Mouse (Mus musculus): ENCODE measurements around the gene Gm29776. TPM values are rescaled to one million over a fixed set of nuclear protein-coding genes. Genes with fewer than 3 reads are reported as not detected.

Gm29776 gene
- total and polyA plus RNA-seq, 3 experiments, result not detected

- Histone ChIP-seq H3K4me3 (replicated peaks in 1 of 3; ENCODE audit: low read depth in 2 of 3, low read length in 2 of 3, poor library complexity in 1 of 3) (no peak overlapping the region), H3K4me1 (ENCODE audit: control insufficient read depth in 1 of 2, insufficient read depth in 2 of 2) (peaks cover under 1 to 7% of the 10 kb centered on the region in 2 experiments; a peak in 3 of 4 replicates), H3K79me2 (replicated peaks; ENCODE audit: control insufficient read depth, extremely low read depth, insufficient read depth, poor library complexity, severe bottlenecking) (no peaks in the 10 kb centered on the region), H3K4me2 (ENCODE audit: insufficient read depth, low read depth, poor library complexity, severe bottlenecking) (no peak overlapping the region), H3K9me3 (replicated peaks; ENCODE audit: low read length) (no peaks in the 10 kb centered on the region), H3K27ac (ENCODE audit: insufficient read depth, low read depth) (no peak overlapping the region), H3K9ac (ENCODE audit: insufficient read depth, low read depth) (no peak overlapping the region), H3K36me3 (replicated peaks in 1 of 2; ENCODE audit: control insufficient read depth in 1 of 2, insufficient read depth in 1 of 2, low read length in 1 of 2) (no peaks in the 10 kb centered on the region), H3K27me3 (replicated peaks) (peaks cover 1% of the 10 kb centered on the region)
- in situ Hi-C loops (cut with MboI; ENCODE audit: low pct_ligation_motif_present, low pct_unique_long_range_greater_than_20kb, low sequenced_read_pairs) (no loop called here), dilution Hi-C loops (cut with MboI; ENCODE audit: extremely low pct_ligation_motif_present, extremely low pct_unique_long_range_greater_than_20kb, low sequenced_read_pairs) (no loop called here)
- no peak for DNase-seq (ENCODE audit: extremely low read depth)
- TF ChIP-seq CHD2 (IDR thresholded peaks at IDR 0.05; ENCODE audit: low read length), result no peak
- TF ChIP-seq ZMIZ1 (IDR thresholded peaks at IDR 0.05; ENCODE audit: low read depth, low read length), result no peak
- TF ChIP-seq JUN (IDR thresholded peaks at IDR 0.05; ENCODE audit: insufficient read depth, low read depth, low read length), result no peak
- no peak for TF ChIP-seq TCF12 (IDR thresholded peaks at IDR 0.05; ENCODE audit: low read depth, low read length)
- TF ChIP-seq IRF4 (IDR thresholded peaks at IDR 0.05; ENCODE audit: low read depth, low read length), result no peak
- TF ChIP-seq POLR2AphosphoS2 (IDR thresholded peaks at IDR 0.05; ENCODE audit: low read depth, low read length), result no peak
- TF ChIP-seq MAZ (IDR thresholded peaks at IDR 0.05; ENCODE audit: low read depth, low read length), result no peak
- TF ChIP-seq BHLHE40 (IDR thresholded peaks at IDR 0.05; ENCODE audit: low read depth, low read length), result no peak
- TF ChIP-seq HCFC1 (IDR thresholded peaks at IDR 0.05; ENCODE audit: low read depth, low read length), result no peak
- TF ChIP-seq MEF2A (IDR thresholded peaks at IDR 0.05; ENCODE audit: borderline replicate concordance, low read depth, low read length), result no peak
- no peak for TF ChIP-seq NRF1 (IDR thresholded peaks at IDR 0.05; ENCODE audit: low read depth, low read length)
- TF ChIP-seq PAX5 (IDR thresholded peaks at IDR 0.05; ENCODE audit: low read length), result no peak
- no peak for TF ChIP-seq RCOR1 (conservative IDR thresholded peaks at IDR 0.05; ENCODE audit: low read depth, low read length)
- TF ChIP-seq JUND (conservative IDR thresholded peaks at IDR 0.05; ENCODE audit: low read depth, low read length), result no peak
- TF ChIP-seq SIN3A (IDR thresholded peaks at IDR 0.05; ENCODE audit: low read length), result no peak
- TF ChIP-seq NELFE (IDR thresholded peaks at IDR 0.05; ENCODE audit: low read depth, low read length), result no peak
- TF ChIP-seq ZC3H11A (IDR thresholded peaks at IDR 0.05; ENCODE audit: low read depth, low read length), result no peak
- TF ChIP-seq MXI1 (IDR thresholded peaks at IDR 0.05; ENCODE audit: low read depth, low read length), result no peak
These were observed 33.6 kb upstream of the Gm29776 start for GRCm38 (mm10) chr14:54732206-54732605.

GRCm38 (mm10) chr14:54730305-54730704 lies 31.7 kb upstream of the Gm29776 start:
- H3K9ac ChIP-seq (ENCODE audit: insufficient read depth, low read depth), result no peak overlapping the region
- H3K9me3 ChIP-seq (replicated peaks; ENCODE audit: low read length), result no peaks in the 10 kb centered on the region
- in situ Hi-C loops (cut with MboI; ENCODE audit: low pct_ligation_motif_present, low pct_unique_long_range_greater_than_20kb, low sequenced_read_pairs), result no loop called here
- peaks cover 5 to 12% of the 10 kb centered on the region in 2 experiments; a peak in 3 of 4 replicates for H3K4me1 ChIP-seq (ENCODE audit: control insufficient read depth in 1 of 2, insufficient read depth in 2 of 2)
- H3K79me2 ChIP-seq (replicated peaks; ENCODE audit: control insufficient read depth, extremely low read depth, insufficient read depth, poor library complexity, severe bottlenecking), result no peaks in the 10 kb centered on the region
- H3K36me3 ChIP-seq (replicated peaks in 1 of 2; ENCODE audit: control insufficient read depth in 1 of 2, insufficient read depth in 1 of 2, low read length in 1 of 2), result no peaks in the 10 kb centered on the region
- H3K4me3 ChIP-seq (replicated peaks in 1 of 3; ENCODE audit: low read depth in 2 of 3, low read length in 2 of 3, poor library complexity in 1 of 3), result no peak overlapping the region
- no peak overlapping the region for H3K4me2 ChIP-seq (ENCODE audit: insufficient read depth, low read depth, poor library complexity, severe bottlenecking)
- no peak for TF ChIP-seq IRF4 (IDR thresholded peaks at IDR 0.05; ENCODE audit: low read depth, low read length)
- TF ChIP-seq MAFK (IDR thresholded peaks at IDR 0.05; ENCODE audit: insufficient replicate concordance, low read length), result no peak
- no peak overlapping the region for H3K27ac ChIP-seq (ENCODE audit: insufficient read depth, low read depth)
- dilution Hi-C loops (cut with MboI; ENCODE audit: extremely low pct_ligation_motif_present, extremely low pct_unique_long_range_greater_than_20kb, low sequenced_read_pairs), result no loop called here
- H3K27me3 ChIP-seq (replicated peaks), result peaks cover 1% of the 10 kb centered on the region
- DNase-seq (ENCODE audit: extremely low read depth), result no peak
